Mouse (Mus musculus) embryo, embryonic 10.5 days (tissue): Measurements from ENCODE around the gene Znhit1.
"Not testable (repeated sequence)": the region's sequence is repeated elsewhere in the genome, so short reads cannot be mapped to it uniquely, and the experiment has no call there.

Experiments used
- DNase-seq: peaks from one replicate; pipeline ENCODE4 v3.0.0-alpha.2; 2015; ENCODE audit warnings: low spot score

The Znhit1 gene

DNA sequence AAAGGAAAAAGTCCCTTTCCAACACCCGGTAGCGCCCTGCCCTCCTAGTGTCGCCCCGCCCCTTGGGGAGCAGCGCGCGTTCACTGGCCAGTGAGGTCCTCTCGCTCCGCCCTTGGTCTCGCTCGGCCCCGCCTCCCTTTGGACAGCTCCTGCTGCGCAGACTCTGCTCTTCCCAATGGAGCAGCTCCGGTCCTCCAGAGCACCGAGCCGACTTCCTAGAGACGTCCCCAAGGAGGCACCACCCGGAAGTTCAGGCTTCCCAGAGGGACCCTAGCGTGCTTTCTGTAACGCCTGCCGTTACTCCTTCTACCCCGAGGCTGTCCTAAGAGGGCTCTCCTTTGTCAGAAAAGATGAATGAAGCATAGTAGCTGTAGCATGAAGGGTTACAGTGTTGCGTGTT is 34.8 kb downstream of the Znhit1 start, which contains the start of gene Fis1:
Gene Fis1, plus strand, starts transcription at position 261 of the 400 bp plus-strand sequence.
- DNase-seq, result peak; percentile 99

DNA sequence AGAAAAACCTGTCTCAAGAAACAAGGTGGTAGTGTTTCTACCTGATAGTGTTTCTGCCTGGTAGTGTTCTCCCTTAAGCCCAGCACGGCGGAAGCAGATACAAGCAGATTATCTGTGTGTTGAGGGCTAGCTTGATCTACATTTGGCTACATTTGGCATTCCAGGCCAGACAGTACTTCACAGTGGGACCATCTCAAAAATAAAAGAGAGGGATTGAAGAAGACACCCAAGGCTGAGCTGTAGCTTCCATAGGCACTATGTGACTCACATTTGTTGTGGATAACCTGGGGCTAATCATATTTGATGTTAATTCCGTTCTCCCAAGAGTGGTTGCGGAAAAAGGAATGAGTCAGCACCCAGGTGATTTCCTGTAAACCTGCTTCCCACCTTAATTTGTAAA is 35.7 kb downstream of the Znhit1 start:
- DNase-seq, result no peak

DNA sequence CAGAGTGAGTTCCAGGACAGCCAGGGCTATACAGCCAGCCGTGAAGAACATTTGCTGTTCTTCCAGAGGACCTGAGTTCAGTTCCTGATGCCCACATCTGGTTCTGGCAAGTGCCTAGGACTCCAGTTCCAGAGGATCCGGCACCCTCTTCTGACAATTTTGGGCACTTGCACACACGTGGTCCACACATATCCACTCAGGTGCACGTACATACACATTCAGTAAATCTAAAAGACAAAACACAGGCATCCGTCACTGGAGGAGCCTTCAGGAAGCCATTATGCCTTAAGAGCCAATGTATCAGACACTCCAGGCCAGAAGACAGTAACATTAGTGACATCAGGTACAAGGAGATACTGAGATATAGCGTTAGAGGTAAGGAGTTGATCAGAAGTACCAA is 37.3 kb downstream of the Znhit1 start:
- no peak for DNase-seq

DNA sequence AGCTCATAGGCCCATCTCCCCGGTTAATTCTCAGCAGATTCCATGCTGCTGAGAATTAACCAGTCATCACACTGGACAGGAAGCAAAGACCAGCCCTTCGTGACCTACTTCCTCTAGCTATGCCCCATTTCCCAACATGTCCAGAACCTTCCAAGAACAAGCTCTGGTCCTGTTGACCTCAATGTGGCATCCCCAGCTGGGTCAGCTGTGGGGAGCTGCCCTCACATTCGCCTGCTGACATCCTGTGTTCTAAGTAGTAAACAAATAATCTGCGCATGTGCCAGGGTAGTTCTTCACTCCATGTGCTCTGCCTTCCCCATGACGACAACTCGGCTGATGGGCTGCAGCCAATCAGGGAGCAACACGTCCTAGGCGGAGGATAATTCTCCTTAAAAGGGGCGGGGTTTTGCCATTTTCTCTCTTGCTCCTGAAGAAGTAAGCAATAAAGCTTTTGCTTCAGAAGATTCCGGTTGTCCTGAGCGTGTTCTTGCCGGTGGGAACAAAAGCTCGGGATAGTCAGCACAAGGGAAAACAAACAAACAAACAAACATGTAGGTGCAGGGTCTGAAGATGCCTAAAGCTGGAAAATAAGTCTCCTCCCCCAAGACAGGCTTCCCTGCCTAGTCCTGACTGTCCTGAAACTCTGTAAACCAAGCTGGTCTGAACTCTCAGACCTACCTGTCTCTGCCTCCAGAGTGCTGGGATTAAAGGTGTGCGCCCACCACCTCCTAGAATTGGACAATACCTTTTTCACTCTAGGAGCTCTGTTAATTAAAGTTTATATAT is 38.1 kb downstream of the Znhit1 start:
- not testable (repeated sequence) for DNase-seq

DNA sequence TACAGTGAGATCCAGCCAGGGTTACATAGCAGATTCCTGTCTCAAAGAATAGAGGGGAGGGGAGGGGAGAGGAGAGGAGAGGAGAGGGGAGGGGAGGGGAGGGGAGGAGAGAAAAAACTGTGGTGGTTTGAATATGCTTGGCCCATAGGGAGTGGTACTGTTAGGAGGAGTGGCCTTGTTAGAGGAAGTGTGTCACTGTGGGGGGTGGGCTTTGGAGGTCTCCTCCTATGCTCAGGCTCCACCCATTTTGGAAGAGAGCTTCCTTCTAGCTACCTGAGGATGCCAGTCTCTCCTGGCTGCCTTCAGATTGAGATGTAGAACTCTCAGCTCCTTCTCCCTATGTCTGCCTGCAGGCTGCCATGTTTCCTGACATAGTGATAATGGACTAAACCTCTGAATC is 39.9 kb downstream of the Znhit1 start:
- DNase-seq, result no peak

DNA sequence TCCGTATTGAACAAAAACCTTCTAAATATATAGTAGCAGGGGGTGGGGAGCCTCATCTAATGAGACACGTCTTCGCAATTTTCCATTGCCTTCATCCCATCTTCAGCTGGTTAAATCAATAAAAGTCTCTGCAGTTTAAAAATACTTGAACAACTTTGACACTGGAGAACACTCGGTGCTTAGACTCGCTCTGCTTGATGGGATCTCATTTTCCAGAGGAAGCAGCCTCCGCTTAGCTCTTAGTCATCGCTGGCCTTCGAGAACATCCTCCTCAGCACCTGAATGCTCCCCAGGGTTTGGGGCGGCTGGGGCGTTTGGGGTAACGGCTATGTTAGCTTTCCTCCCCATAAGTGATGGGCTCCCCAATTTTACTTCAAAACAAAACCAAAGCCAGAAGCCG is 42.7 kb downstream of the Znhit1 start:
- no peak for DNase-seq

DNA sequence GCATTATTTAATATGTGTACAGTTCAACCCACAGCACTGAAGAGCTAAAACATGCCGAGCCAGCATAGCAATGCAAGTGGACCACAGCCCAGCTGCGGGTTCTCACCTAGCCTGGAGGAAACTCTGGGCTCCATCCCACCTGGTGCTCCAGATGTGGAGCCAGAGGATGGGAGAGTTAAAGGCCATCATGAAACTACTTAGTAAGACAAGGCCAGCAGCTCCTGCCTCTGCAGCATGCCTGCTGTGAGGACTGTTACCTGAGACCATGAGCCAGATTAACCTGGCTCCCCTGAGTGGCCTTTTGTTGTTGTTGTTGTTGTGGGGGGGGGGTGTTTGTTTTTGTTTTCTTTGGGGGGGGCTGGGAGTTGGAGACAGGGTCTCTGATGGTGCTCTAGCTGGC is 44.4 kb downstream of the Znhit1 start:
- no peak for DNase-seq

DNA sequence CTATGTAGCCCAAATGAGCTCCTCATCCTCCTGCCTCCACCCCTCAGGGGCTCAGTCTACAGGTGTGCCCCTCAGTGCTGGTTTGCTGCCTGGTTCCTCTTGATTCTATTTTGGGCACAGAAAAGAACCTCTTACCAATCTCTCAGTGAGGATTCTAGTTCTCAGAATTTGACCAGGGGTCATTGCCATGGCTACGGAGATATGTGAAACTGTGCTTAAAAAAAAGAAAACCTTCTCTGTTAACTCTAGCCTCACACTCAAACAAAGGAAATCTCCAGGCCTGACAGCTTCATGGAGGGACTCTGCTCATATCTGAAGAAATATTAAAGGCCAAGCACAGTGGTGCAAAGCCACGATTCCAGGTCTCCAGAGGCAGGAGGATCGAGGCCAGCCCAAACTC is 45.0 kb downstream of the Znhit1 start:
- peak; percentile 14 for DNase-seq

DNA sequence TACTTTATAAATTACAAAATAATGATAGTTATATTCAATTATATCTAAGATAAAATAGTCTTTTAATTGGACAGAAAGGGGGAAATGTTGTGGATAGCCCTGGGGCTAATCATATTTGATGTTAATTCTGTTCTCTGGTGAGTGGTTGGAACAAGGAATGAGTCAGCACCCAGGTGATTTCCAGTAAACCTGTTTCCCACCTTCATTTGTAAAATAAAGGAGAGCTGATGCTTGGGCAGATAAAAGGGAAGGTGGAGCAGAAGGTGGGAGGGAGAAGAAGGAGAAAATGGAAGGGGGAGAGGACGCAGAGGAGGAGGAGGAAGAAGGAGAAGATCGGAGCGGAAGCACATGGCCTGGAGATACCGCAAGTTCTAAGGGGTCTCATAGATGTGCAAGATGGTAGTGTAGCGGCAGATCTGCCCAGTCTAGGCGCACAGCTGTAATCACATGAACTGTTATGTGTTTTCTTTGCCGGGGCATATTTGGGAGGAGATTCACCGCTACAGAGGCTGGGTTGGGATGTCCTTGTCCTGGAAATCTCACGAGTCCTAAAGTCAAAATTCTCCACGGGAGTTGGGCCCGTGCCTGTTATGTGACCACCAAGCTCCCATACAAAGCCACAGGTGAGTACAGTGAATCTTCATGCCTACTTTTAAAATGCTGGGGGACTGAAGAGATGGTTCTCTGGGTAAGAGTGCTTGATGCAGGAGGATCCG is 46.8 kb downstream of the Znhit1 start:
- DNase-seq, result no peak

DNA sequence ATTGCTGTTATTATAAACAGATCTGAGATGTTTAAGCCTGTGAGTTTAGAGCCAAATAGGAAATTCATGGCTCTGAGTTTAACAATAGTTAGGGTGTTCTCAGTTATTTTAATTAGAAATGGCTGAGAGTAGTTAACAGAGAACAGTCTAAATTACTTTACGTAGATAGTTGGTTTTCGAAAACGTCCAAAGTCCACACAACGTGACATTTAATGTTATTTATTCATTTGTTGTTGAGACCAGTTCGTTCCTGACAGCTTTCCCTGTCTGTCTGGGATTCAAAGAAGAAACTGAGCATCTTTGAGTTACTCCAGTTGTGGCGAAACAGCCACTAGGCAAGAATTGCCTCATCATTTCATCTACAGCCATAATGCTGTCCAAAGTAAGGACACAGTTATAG is 47.8 kb downstream of the Znhit1 start:
- DNase-seq, result not testable (repeated sequence)

DNA sequence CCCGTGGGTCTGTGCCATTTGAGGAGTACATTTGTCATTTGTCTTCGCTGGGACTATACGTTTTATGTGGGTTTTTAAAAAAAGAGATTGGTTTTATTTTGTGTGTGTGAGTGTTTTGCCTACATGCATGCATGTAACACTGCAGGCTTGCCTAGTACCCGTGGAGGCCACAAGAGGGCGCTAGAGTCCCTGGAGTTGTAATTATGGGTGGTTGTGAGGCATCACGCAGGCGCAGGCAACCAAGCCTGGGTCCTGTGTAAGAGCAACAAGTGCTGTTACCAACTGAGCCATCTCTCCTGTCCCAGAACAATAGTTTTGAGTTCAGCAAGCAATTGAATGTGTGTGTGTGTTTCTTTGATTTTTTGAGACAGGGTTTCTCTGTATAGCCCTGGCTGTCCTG is 48.5 kb downstream of the Znhit1 start:
- no peak for DNase-seq

DNA sequence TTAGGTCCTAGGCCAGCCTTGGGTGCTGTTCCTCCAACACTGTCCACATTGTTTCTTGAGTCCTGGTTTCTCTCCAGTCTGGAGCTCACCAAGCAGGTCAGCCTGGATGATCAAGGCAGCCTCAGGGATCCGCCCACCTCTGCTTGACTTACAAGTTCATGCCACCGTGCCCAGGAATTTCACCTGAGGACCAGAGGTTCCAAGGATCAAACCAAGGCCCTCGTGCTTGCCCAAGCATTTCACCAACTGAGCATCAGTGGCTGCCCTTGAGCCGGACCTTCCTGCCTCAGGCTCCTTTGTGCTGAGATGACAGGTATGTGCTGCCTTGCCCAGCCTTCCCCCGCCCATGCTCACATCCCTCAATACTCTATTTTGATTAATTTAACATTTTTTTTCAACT is 50.2 kb downstream of the Znhit1 start:
- DNase-seq, result no peak

DNA sequence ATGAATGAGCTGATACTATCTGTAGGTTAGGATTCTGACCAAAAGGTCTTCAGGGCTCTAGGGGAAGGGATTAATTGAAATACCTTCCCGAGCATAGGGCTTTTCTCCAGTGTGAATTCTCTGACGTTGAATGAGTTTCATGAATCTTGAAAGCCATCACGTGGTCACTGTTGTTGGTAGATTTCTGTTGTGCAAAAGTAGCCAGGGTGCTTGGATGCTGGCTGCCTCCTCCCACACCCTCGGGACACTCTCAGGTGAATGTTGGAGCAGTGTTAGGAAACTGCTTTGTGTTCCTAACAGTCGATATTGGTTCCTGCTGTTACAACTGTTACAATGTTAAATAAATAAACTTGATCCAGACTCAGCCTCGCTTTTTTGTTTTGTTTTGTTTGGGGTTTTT is 51.1 kb downstream of the Znhit1 start:
- DNase-seq, result no peak

DNA sequence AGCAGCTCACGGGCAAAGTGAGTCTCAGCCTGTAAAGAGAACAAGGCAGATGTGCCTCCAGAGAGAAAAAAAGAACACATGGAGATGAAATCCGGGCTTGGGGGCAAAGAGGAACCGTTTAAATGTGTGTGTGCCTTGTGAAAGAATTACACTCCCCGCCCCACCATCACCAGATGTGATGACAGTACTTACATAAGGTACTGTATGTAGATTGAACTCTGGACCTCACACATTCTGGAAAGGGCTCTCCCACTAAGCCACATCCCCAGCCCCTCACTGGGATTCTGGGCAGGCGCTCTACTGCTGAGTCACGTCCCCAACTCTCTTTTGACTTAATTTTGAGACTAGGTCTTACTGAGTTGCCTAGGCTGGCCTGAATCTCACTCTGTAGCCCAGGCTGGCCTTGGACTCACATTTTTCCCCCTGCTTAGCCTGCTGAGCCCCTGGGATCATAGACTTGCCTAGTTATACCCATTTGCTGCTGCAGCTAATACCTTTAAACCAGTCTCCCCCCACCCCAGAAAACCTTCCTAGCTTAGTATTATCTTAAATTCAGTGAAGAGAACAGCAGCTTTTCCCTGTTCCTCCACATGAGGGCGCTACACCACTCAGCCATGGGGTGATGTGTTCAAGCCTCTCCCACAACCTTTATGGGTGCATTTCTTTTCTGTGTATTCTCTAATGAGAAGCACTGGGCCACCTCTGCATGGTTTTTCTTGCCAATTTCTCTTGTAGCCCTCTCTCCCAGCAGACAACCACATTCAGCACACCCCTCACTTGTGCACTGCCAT is 51.7 kb downstream of the Znhit1 start:
- no peak for DNase-seq

DNA sequence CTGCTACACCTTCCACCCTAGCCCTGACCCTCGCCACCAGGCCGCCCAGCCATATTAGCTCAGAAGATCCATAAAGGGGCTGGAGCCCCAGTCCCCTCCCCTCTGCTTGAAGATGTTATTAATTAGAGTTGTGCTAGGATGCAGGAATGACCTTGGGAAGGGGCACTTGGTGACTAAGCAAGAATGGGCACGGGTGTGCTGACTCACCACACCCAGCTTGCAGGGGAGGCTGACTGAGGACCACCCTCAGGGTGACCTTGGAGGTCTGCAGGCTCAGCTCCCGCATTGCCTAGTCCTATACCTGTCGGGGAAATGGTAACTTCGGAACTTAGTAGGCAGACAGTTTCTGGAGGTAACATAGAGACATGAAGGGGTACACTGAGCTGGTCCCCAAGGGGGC is 53.9 kb downstream of the Znhit1 start:
- DNase-seq, result no peak

DNA sequence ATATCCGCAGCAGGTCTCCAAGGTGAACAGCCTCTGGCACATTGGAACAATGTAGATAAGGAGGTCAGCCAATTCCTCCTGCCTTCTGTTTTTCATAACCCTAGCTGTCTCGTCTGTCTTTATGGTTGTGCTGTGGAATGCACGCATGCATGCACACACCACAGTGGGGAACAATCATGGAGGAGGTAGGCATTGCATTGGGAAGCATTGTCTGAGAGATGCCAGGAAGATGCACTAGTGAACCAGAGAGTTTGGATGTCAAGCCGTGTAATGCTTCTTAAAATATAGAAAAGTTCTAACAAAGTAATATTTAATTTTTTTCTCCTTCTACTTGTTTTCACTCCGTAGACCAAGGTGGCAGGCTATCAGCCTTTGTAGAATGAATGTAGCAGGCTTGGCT is 54.9 kb downstream of the Znhit1 start:
- no peak for DNase-seq
